In genomic region chr16:35154641-35155390, GRCm38 (mm10) we compare ENCODE assay signal across 8 mouse cellular contexts. TPM values are rescaled to one million over a fixed set of nuclear protein-coding genes. Genes with fewer than 3 reads are reported as not detected.
DNase-seq lines count a peak whose midpoint lies in the region; ATAC-seq and TF ChIP-seq lines count a peak whose summit lies in the region.

Gene Adcy5 (plus strand): TSS chr16:35154877.

- H3K4me2 ChIP-seq in midbrain, embryonic 13.5 days (replicated peaks): peak within 1 kb of the TSS; percentile 85

- H3K9ac ChIP-seq in midbrain, embryonic 13.5 days (replicated peaks): peak within 1 kb of the TSS; percentile 90

- no peaks in the 10 kb centered on the region for H3K4me1 ChIP-seq in embryonic fibroblast, embryonic 13.5 days (ENCODE audit: control insufficient read depth, insufficient read depth, low read length)
- H3K4me1 ChIP-seq in midbrain, embryonic 13.5 days (replicated peaks): peaks cover 57% of the 10 kb centered on the region

- H3K36me3 ChIP-seq in midbrain, embryonic 13.5 days: 0 out of 2 replicates have a peak, but pooled peaks cover 3% of the 10 kb centered on the region

- intact Hi-C loops in gastrocnemius, postnatal 36 days (cut with DNase I): loop anchor here (5.0 kb wide), 2 partner anchors 88 to 117 kb away; no protein-coding TSS in a partner anchor
- intact Hi-C loops in heart, postnatal 36 days (cut with DNase I): loop anchor here (1.0 to 5.0 kb wide), 4 partner anchors 45 to 115 kb away; no protein-coding TSS in a partner anchor
- intact Hi-C loops in left cerebral cortex, postnatal 25 days (cut with DNase I): loop anchor here (5.0 kb wide), 2 partner anchors 43 to 98 kb away; no protein-coding TSS in a partner anchor

- H3K4me3 ChIP-seq in embryonic fibroblast, embryonic 13.5 days (ENCODE audit: insufficient read depth, low read length): peak within 1 kb of the TSS; percentile 49
- H3K4me3 ChIP-seq in midbrain, embryonic 13.5 days (replicated peaks): peak within 1 kb of the TSS; percentile 79

- TF ChIP-seq POLR2A in embryonic fibroblast, embryonic 13.5 days (IDR thresholded peaks at IDR 0.05; ENCODE audit: low read depth, low read length): no peak

- peaks cover 65% of the 10 kb centered on the region for H3K27me3 ChIP-seq in midbrain, embryonic 13.5 days

- no peak within 1 kb of the TSS for H3K27ac ChIP-seq in embryonic fibroblast, embryonic 13.5 days (ENCODE audit: insufficient read depth, low read length)
- peak within 1 kb of the TSS; percentile 91 for H3K27ac ChIP-seq in midbrain, embryonic 13.5 days

- TF ChIP-seq CTCF in embryonic fibroblast, embryonic 13.5 days (IDR thresholded peaks at IDR 0.05; ENCODE audit: borderline replicate concordance, insufficient read depth, low read length): no peak

- under 1% methylated on average over 54 of the region's 104 CpGs for WGBS in midbrain, embryonic 13.5 days

- DNase-seq in gastrocnemius, adult 18-20 months (ENCODE audit: low spot score): peak; percentile 8
- DNase-seq in gastrocnemius, postnatal 36 days: no peak
- peak; percentile 46 for DNase-seq in adrenal gland, postnatal 14 days
- peak; percentile 38 to 52 for DNase-seq in heart, postnatal 36 days
- peak; percentile 27 to 45 for DNase-seq in left cerebral cortex, postnatal 25 days (ENCODE audit: low spot score in 2 of 2)
- DNase-seq in thymus, postnatal 4 days: peak; percentile 56

- peak; percentile 77 for ATAC-seq in midbrain, embryonic 13.5 days

- no peaks in the 10 kb centered on the region for H3K9me3 ChIP-seq in midbrain, embryonic 13.5 days

RNA-seq across cellular contexts. Expression of gene Adcy5, which starts in this region (rescaled TPM):
- 1 to 10 TPM; 1.9 TPM for total RNA-seq in gastrocnemius, adult 18-20 months (2021)
- 1 to 10 TPM; 1.8 to 1.9 TPM for total RNA-seq in gastrocnemius, postnatal 36 days (2021)
- total RNA-seq in adrenal gland, postnatal 14 days (2021): 6.3 and 8.9 TPM in 2 replicates
- 1.3 and 2.4 TPM in 2 replicates for polyA plus RNA-seq in embryonic fibroblast, embryonic 13.5 days (2011; ENCODE audit: insufficient read length, low read depth, missing spikeins)
- total RNA-seq in heart, postnatal 36 days (2021): 10 to 100 TPM; 48.7 to 57.7 TPM
- total RNA-seq in left cerebral cortex, postnatal 25 days (2021): 100 to 1,000 TPM in 1 of 2 experiments, 10 to 100 TPM in 1; 96.4 to 179 TPM
- polyA plus RNA-seq in midbrain, embryonic 13.5 days (2015; fragmentation: Nextera tagmentation; extraction: Ambion mirVana): 4.5 and 6.0 TPM in 2 replicates

Comparison
In these comparisons a context has a peak if more than half of its experiments do, and no peak if none do; other contexts are left out.
1. DNase-seq: peak in gastrocnemius, adult 18-20 months (single experiment), adrenal gland, postnatal 14 days (single experiment), heart, postnatal 36 days (2 of 2), left cerebral cortex, postnatal 25 days (2 of 2) and thymus, postnatal 4 days (single experiment); none in gastrocnemius, postnatal 36 days (0 of 2).